Mouse (Mus musculus): Measurements from ENCODE around the gene Mrvi1.

Gene Mrvi1

DNA sequence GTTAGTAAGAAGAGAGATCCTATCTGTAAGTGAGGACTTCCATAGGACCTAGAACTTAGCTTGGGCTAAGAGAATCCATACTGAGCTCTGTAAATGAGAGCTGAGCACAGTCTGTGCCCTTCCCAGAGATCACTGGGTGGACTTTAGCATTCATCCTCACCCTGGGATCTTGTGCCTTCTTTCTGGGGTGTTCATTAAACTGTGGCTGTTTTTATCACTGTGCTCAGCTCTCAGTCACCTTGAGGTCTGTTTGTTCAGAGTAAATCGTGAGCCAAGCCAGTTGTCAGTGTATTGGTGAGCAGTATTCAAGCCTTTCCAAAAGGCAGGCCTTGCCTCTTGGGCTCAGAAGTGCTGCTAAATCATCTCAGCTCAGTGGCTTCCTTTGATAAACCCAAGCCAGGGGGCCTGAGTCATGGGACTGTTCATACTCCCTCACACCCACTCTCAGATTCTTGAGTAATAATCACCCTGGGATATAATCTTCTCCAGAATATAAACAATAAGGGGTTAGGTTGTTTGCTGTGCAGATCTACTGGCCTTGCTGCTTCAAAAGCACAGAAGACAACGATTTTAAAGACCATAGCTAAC lies 100.4 kb downstream of the Mrvi1 start:
- DNase-seq (ENCODE audit: low spot score in 2 of 2), result no peak

DNA sequence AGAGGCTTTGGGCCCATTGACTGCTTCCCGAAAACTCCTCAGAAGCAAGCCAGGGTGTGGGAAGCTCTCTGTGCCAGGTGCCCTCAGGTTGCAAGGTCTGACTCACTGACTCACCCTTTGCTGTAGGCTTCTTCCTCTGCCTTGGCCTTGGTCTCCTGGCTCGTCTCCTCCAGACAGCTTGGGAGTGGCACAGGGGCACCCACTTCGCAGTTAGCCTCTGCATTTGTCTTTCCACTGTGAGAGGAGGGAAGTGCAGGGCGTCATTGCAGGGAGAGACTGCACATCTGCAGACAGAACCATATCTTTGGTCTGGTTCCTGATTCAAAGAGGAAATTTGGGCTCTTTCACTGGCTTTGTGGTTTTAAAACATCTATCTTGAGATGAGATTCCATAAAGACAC lies 104.2 kb downstream of the Mrvi1 start:
- DNase-seq (ENCODE audit: low spot score in 2 of 2), result no peak

DNA sequence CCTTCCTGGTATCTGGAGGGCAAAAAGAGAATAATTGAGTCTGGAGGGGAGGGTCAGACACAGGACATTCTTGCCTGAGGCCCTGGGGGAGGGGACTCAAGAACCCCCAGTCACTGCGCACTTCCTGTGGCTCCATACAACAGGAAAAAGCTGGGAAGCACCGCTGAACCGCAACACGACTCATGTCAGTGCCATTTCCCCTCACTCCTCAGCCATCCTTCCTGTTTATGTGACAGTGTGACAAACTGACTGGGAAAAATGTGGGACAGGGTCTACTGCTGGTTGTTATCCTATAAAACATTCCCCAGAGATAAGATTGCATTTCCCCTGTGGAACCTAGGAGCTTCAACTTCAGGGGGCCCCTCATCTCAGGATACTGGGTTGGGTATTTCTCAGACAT lies 105.3 kb downstream of the Mrvi1 start:
- DNase-seq (ENCODE audit: low spot score in 2 of 2), result no peak

DNA sequence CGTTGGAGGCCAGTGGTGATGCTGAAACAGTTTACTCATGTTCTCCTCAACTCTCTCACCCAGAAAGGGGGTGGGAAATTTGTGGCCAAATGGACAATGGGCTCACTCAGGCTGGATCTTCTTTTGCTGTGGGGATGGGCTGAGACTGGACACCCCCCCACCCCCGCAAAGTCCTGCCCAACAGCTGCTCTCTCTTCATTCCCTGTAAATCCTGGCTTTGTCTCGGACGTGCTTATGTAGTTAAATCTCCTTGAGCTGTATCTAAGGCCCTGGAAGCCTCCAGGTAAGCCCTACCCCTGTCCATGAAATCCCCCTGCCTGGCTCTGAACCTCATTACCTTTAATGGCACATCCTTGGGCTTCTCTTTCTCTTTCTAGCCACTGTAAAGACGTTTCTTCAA lies 113.5 kb downstream of the Mrvi1 start:
- DNase-seq (ENCODE audit: low spot score in 2 of 2), result no peak

GRCm38 (mm10) chr7:110867116-110867515 lies 115.1 kb downstream of the Mrvi1 start:
- no peak for DNase-seq (ENCODE audit: low spot score in 2 of 2)

GRCm38 (mm10) chr7:110866021-110866420 lies 116.2 kb downstream of the Mrvi1 start:
- DNase-seq (ENCODE audit: low spot score in 2 of 2), result no peak

- no peak for DNase-seq (ENCODE audit: low spot score in 2 of 2)
Measured at GRCm38 (mm10) chr7:110865570-110865969, 116.7 kb downstream of the Mrvi1 start.

- no peak for DNase-seq (ENCODE audit: low spot score in 2 of 2)
Measured at GRCm38 (mm10) chr7:110865038-110865437, 117.2 kb downstream of the Mrvi1 start.

DNA sequence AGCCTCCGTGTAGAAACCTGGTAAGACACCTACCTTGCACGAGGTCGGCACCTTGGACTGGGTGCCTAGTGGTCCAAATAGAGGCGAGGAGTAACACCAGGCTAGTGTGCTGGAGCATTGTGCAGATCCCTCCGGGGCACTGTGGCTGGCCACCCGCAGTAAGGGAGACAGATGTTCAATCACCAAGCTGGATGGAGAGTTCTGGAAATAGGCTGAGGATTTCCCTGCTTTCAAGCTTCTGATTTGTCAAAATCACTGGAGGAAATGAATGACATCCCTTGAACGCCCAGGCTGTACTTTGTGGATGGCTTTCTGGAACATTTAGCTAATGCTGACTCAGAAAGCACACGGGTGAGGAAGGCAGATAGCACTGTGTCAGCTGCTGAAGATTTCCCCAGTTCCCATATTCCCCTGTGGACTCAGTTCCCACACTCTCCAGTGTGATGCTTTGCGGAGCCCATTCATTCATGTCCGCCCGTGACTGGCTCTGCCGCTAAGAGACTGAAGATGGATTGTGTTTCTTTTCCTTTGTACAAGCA lies 119.4 kb downstream of the Mrvi1 start, which contains the start of gene Lyve1:
Gene Lyve1, minus strand, starts transcription at position 489 of the 539 bp plus-strand sequence.
- DNase-seq (ENCODE audit: low spot score in 2 of 2), result no peak

DNA sequence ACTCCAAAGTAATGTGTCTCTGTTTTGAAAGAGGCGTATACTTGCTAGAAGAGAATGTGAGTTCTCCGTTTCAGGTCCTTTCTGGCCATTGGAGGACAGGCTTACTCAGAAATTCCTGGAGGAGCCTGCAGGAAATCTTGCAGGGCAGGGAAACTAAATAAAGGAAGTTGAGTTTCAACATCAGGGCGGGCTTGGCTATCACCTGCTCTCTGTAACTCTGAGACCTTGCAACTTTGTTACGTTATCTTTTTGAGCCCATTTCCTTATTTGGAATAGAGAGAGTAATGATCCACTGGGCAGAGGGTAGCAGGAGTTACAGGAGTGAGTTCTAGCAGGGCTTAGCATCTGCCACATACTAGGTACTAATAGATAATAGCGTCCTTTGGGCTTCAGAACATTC lies 122.1 kb downstream of the Mrvi1 start:
- no peak for DNase-seq (ENCODE audit: low spot score in 2 of 2)

DNA sequence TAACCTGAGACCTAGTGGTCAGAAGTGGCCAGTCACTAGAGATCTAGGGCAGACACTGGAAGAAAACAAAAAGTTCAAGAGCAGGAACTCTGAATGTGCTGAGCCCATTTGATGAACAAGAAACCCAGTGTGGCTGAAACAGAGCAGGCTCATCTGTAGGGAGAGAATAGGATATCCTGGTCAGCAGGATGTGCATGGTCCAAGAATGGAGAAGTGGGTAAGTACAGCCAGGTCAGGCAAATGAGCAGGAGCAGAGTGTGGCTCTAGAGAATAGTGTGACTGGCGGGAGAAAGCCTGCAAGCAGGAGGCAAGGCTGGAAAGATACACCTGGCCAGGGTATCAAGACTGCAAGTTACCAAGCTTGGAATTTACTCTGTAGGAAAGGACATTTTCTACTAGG lies 126.7 kb downstream of the Mrvi1 start:
- DNase-seq (ENCODE audit: low spot score in 2 of 2), result no peak

DNA sequence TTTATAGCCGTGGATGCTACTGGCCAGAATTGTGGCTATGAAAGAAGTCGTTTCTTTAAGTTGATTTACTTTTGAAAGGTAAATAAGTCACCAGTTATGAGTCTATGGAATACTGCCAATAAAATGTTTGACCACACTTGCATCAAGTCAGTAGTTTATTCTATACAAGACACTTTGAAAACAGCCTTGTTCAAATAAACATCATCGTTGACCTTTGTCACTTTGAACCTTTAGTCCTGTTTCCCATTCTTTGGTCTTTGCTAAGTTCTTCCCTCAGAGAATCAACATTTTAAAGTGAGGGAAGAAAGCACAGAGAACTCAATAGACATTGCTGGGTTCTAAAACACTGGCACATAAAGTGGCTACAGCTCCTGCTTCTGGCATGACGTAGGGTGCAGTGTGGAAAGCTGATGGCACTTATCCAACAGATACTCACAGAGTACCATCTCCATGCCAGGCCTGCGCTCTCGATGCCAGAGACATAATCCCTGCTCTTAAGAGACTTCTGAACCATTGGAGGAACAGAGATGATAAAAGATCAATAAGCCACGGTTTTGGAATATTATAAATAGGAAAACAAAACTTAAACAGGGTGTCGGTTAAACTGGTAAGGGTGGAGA lies 127.2 kb downstream of the Mrvi1 start:
- no peak for DNase-seq (ENCODE audit: low spot score in 2 of 2)

DNA sequence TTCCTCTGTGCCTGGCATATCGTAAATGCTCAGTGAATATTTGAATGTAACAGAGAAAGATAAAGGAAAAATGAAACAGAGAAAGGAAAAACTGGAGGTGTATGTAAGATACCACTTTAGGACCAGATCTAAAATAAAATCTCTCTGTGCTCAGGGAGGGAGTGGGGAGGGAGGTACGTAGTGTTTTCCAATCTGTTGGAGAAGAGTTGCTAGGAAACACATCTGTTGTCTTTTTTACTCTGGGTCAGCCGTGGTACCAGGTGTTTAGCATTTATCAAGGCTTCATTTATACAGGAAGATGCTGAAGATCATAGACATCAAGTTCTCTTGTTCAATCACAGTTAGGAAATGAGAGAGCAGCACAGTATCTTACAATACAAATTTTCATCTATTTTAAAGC lies 127.7 kb downstream of the Mrvi1 start:
- DNase-seq (ENCODE audit: low spot score in 2 of 2), result no peak

GRCm38 (mm10) chr7:110853611-110854010 lies 128.7 kb downstream of the Mrvi1 start:
- no peak for DNase-seq (ENCODE audit: low spot score in 2 of 2)

- no peak for DNase-seq (ENCODE audit: low spot score in 2 of 2)
Measured at GRCm38 (mm10) chr7:110851541-110852203, 130.6 kb downstream of the Mrvi1 start.

DNA sequence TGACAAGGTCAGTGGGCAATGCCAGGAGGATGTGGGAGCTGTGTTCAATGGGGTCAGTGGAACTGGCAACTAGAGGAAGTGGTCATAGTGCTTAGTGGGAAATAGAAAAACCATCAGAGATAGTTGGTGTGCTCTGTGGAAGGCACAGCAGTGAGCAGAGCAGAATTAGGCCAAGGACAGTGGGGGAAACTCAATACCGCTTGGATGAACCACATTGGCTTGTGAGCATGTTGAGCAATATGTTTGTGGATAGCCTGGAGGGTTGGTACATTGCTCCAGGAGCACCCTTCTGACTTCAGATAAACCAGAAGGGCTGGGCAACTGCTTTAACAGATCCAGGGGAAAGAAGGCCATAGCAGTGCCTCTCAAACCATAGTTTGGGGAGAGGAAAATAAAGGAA lies 133.9 kb downstream of the Mrvi1 start:
- DNase-seq (ENCODE audit: low spot score in 2 of 2), result no peak

DNA sequence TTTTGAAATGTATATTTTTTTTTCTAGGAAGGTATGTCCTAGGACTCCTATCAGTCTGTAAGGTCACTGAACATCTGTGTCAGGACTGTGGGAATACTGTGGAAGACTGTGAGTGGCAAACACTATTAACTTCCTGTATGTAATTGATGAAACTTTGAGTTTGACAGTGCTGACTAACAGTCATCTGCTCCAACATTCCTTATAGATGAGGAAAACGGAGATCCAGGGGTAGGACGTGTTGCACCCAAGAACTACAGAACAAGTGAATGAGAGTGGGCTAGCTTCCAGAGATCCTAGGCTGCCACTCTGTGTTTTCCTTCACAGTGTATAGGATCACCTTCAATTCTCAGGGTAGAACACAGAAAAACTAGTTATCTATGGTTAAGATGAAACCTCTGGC lies 134.9 kb downstream of the Mrvi1 start:
- DNase-seq (ENCODE audit: low spot score in 2 of 2), result no peak

DNA sequence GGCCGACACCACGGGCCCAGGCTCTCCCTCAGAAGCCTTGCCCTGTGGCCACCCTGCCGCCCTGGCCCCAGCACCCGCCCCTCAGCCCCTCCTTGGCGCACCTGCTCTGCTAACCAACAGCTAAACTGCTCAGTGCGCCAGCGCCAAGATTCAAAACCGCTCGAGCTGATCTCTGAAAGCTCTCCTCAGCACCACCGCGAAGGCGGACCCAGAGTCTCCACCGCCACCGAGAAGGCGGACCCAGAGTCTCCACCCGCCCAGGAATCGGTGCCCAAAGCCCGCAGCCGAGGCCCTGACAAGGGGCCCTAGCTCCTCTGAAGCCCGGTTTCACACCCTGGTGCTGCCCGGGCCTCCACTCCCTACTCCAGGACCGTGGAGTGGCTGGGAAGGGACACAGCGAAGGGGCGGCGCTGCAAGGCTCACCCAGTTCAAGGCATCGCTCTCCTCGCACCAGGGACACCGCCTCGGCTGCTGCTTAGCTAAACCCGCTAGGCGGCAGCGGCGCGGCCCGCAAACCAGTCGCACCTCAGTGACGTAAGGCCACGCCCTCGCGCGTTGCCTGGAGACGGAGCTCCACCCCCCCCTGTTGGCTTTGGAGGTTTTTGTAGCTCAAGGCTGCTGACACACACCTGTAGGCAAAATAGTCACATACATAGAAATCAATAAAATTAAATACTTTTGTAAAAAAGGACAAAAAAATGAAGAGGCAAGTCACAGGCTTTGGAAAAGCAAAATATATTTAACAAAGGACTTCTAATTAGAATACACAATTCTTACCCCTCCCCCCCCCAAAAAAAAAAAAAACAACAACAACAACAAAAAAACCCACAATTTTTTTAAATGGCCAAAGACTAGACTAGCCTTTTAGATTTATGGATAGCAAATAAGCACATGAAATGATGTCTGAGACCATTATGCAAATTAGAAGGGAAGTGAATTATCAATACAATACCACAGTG lies 138.1 kb downstream of the Mrvi1 start, which contains the start of gene Rnf141:
Gene Rnf141, minus strand, starts transcription at position 542 of the 959 bp plus-strand sequence.
- peak; percentile 91 to 95 for DNase-seq (ENCODE audit: low spot score in 2 of 2)

DNA sequence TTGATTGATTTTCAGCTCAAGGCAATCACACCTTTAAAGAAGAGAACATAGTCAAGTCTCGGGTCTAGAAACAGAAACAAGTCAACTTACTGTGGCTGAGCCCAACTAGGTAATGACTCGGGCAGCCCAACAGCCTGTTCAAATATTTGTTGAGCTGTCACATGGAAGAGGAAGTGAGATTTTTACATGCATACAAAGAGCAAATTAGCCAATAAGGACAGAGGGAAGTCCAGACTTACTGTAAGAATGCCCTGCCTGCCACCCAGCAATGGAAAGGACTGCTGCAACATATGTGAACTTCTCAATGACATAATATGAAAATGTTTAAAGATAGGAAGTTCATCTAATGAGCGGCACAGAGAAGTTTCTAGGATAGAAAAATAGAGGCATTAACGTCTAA lies 141.9 kb downstream of the Mrvi1 start:
- DNase-seq (ENCODE audit: low spot score in 2 of 2), result no peak

DNA sequence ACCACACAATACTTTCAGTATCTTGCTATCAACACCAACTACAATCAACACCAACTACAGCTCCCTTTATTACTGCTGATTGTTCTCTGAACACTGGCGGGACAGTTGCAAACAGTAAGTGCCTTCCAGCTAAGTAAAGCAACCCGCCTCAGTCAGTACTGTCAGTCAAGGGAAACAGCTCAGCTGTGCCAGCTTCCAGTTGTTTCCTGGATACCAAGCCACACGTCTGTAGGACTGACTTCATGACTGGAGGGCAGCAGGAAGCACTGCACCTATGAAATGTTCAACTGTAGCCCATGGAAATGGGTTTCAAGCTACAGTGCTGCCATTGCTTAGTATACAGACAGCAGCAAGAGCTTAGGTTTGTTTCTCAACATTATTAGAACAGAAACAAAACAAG lies 147.7 kb downstream of the Mrvi1 start:
- DNase-seq (ENCODE audit: low spot score in 2 of 2), result no peak

DNA sequence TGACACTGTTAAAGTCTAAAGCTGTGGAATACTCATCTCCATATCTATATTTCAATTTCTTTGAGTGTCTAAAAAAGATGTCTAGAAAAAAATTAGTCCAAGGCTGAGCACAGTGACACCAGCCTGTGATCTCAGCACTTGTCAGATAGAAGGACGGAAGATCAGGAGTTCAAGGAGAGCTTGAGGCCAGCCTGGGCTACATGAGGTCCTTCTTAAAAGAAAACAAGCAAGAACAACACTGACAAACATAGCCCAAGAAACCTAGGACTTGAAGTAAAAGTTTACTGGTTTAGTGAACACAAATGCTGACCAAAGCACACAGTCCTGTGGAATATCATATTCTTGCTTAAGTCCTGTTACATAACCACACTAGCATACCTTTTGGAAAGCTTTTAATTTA lies 148.2 kb downstream of the Mrvi1 start:
- no peak for DNase-seq (ENCODE audit: low spot score in 2 of 2)

- DNase-seq (ENCODE audit: low spot score in 2 of 2), result no peak
Measured at GRCm38 (mm10) chr7:110833024-110833423, 149.2 kb downstream of the Mrvi1 start.

All from thymus, postnatal 10 days (tissue).